Mouse (Mus musculus) gonadal fat pad, adult 2 months (tissue): Measurements from ENCODE around the gene Mosmo. TPM values are rescaled to one million over a fixed set of nuclear protein-coding genes. Genes with fewer than 3 reads are reported as not detected.
"Not testable (repeated sequence)": the region's sequence is repeated elsewhere in the genome, so short reads cannot be mapped to it uniquely, and the experiment has no call there.

Source experiments
- DNase-seq: peaks from one replicate; pipeline ENCODE4 v3.0.0-alpha.2; 2012; ENCODE audit warnings: low read depth
- polyA plus RNA-seq: library from polyadenylated mRNA; depleted of rRNA; stranded (reverse); fragments of >200 nt; gene quantifications from 2 replicates; pipeline ENCODE4 v1.2.3, GENCODE M21; 2012

Gene Mosmo
- polyA plus RNA-seq, 1 experiment, result 21.6 TPM

DNA sequence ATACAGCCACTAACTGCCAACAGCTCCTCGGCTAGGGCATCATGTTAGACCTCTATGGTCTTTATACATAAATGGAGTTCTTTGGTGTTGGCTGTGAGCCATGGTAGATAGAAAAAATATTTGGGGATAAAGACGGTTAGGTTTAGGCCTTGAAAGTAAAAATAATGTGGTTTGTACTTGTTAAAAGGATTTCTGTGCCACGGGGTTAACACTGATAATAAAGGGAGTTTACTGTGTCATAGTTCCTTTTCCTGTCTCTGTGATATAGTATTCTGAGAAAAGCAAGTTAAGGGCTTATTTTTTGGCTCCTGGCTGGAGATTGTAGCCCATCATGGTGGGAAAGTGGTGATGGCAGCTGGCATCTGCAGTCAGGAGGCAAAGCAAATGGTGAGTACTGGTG lies 26.5 kb downstream of the Mosmo start:
- DNase-seq, result no peak

GRCm38 (mm10) chr7:120712071-120712470 lies 34.7 kb downstream of the Mosmo start:
- no peak for DNase-seq

GRCm38 (mm10) chr7:120713225-120713624 lies 35.8 kb downstream of the Mosmo start:
- no peak for DNase-seq

- DNase-seq, result not testable (repeated sequence)
Measured at GRCm38 (mm10) chr7:120713951-120714350, 36.5 kb downstream of the Mosmo start.

DNA sequence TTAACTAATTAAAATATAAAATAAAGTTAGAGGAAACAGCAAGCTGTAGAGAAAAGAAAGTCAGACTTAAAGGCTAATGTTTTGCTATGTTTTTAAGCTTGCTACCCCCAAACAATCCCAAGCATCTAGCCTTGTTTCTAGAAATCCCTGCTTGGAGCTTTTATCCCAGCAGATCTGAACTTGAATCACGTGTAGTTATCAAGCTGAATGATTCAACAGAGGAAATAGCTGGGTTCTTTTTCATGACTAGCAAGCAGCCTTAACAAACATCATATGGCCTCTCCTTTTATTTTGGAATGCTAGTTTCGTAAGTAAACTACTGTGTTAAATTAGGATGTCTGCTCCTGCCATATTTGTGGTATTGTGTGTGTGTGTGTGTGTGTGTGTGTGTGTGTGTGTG lies 39.8 kb downstream of the Mosmo start:
- DNase-seq, result no peak

- no peak for DNase-seq
Measured at GRCm38 (mm10) chr7:120721051-120721450, 43.6 kb downstream of the Mosmo start.

DNA sequence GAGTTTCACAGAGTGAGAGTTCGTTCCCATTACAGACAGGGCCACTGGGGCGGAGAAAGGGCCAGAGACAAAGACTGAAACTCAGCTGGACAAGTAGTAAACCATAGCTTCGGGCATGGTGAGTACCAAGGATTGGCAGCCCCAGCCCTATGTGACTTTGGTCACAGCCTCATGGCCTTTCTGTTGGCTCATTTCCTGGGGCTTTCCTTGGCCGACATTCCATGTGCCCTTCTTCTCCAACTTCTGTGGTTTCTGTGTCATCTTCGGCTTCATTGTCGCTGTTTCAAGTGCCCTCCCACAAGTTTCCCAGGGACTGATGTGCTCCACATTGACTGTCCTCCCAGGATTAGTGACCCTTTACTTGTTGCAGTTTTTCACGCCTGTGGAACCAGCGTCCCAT lies 44.0 kb downstream of the Mosmo start:
- no peak for DNase-seq

- DNase-seq, result no peak
Measured at GRCm38 (mm10) chr7:120722063-120722462, 44.6 kb downstream of the Mosmo start.

DNA sequence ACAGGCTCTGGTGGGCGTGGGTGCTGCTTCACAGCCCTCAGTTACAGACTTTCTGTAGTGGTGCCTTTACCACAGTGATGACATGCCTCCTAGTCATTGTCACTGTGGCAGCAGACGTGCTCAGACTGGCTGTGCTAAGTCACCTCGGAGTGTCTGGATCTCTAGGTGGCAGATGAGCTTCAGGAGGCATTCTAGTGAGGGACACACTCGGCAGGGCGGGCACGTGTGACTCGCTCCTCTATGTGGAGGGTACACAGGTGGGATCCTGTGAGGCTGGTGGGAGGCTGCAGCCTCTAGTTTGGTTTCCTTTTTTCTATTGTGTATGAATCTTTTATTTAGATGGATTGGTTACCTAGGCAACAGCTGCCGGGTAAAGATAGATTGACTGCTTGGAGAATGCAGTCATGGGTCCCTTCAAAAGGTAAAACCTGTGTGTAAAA lies 45.4 kb downstream of the Mosmo start:
- no peak for DNase-seq

DNA sequence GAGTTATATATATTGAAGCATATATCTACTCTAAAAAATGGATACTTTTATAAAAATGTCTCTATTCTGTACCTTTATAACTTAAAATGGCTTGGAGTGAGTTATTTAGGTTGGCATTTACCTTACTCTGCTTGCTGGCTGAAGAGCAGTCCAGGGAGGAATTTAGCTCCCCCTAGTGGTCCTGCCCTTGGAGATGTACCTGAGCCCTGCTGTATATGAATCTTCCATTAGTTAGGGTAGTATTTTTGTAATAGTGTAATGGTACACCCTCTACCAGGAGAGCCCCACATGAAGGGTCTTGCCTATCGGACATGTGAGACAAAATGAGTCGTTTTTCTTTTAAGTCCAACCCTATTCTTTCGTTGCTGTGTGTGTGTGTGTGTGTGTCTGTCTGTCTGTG lies 50.2 kb downstream of the Mosmo start:
- no peak for DNase-seq

DNA sequence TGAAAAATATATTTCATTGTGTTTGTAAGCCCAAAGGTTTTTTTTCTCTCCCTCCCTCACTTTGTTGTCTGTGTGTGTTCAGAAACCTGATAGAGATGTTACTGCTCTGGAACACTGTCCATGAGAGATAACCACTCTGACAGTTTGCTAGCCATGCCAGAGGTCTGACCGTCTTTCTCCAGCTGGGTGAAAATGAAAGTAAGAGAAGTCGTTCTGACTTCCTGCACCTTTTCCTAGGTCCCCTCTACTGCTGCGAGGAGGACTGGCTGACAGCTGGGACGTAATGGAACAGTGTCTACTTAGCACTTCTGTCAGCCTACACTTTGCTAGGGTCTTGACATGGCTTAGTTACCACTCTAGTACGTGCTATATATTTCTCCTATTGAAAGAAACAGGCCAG lies 52.2 kb downstream of the Mosmo start:
- DNase-seq, result no peak

- DNase-seq, result no peak
Measured at GRCm38 (mm10) chr7:120732906-120733305, 55.5 kb downstream of the Mosmo start.

DNA sequence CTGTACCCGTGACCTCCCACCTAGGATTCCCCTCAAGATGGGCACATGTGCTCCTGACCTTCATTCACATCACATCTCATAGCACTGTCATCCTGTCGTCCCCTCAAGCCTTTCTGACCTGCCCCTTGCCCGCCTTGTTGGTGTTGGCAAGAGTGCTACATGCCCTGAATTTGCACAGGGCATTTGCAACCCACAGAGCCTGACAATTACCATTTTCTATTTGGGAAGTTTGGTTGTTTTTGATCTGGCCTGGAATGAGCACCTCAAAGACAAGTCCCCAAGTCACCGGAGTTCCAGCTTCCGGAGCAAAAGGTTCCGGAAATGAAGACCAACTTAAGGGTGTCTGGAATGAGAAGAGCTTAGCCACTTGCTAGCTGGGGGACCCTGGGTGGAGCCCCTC lies 61.6 kb downstream of the Mosmo start, which contains the start of gene Vwa3a:
TSS of gene Vwa3a (plus strand) at position 301 of the 400 bp plus-strand sequence.
- no peak for DNase-seq

- DNase-seq, result no peak
Measured at GRCm38 (mm10) chr7:120739558-120740101, 62.2 kb downstream of the Mosmo start.

DNA sequence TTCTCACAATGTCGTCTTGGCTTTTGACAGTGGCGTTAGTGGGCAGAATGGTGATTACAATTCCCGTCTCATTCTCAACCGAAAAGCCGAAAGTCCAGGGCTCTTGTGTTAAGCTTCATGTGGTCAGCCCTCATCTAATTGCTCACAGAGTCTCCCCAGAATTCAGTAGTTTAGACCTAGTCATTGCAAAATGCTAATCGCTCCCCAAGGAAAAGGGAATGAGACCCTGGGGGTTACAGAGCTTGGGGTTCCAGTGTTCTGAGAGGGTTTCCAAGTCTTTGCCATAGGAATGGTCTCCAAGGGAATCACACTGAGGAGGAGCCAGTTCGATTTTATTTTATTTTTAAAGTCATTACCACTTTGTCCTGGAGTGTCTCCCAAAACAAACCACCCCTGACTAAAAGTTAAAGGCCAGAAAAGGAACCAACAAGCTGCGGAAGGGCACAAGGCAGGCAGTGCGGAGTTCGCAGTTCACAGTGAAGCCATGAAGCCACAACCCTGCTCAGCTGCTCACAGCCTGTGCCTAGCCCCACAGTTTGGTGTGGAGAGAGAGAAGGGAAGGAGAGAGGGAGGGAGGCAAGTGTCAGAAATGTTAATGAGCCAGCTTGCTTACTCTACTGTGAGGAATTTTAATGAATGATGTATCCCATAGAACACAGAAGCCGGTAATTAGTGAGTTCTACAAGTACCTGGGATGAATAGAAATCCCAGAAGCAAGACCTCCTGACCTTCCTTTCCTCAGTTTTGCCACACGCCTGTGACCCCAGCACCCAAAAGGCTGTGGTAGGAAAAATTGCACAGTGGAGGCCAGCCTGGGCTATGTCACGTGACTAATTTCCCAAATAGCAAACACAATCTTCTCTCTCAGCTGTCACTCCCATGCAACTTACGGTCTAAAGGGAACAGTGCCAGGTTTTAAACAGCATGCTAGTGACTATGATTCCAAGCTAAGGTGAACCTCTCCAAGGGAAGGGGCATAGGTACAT lies 66.2 kb downstream of the Mosmo start:
- no peak for DNase-seq

DNA sequence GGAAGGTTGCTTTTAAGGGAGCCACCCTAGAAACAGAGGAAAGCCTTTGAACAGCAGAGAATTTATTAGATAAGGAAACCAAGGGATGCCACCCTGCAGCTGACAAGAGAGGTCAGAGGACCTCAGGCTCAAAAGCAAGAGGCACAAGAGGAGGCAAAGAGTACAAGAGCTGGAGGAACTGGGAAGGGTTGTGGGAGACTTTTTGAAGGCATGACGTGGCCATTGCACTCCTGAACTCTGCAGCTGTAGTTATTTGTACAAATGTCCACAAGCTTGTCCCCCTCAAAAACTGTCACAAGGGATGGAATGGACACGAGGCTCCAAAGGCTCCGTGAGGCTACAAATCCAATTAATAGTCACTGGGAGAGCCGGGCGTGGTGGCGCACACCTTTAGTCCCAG lies 67.2 kb downstream of the Mosmo start:
- no peak for DNase-seq

GRCm38 (mm10) chr7:120746029-120746428 lies 68.6 kb downstream of the Mosmo start:
- no peak for DNase-seq

- no peak for DNase-seq
Measured at GRCm38 (mm10) chr7:120746821-120747220, 69.4 kb downstream of the Mosmo start.

DNA sequence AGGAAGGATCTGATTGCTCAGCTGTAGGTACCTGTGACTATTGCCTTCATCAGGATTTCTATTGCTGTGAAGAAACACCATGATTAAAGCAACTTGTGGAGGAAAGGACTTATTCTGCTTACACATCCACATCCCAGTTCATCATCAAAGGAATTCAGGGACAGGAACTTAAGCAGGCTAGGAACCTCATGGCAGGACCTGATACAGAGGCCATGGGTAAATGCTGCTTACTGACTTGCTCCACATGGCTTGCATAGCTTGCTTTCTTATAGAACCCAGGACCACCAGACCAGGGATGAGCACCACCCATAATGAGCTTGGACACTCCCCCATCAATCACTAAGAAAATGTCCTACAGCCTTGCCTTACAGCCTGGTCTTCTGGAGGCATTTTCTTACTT lies 71.1 kb downstream of the Mosmo start:
- no peak for DNase-seq

DNA sequence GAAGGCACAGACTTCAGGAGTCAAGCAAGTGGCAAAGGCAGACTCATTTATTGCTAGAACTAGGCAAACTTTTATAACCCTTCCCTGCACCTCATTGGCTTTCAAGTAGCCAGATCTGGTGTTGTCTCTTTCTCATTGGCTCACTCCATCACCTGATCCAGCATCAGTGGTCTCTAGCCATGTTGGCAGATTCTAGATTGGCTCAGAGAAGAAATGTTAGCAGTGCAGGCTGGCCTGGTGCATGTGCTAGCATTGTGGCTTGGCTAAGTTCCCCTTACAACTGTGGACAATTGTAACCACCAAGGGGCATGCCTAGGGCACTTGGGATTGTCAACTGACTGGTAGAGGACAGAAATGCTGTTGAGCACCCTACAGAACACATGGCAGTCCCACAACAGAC lies 73.9 kb downstream of the Mosmo start:
- no peak for DNase-seq

DNA sequence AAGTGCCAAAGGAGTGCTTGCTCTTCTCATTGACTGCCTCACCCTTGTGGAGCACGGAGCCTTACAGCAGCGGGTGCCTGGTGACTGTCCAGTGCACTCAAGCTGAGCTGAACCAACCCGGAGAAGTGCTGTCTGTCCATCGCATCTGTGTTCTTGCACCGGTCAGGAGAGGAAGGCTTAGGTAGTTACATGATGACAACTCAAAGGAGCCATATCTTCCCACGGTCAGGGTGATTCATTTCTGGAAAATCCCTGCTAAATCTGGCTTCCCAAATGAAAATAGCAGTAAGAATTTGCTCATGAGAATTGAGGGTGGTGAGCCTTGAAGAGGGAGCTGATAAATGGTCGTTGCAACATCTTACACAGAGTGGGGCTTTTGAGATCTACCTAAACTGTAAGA lies 74.5 kb downstream of the Mosmo start:
- no peak for DNase-seq

- no peak for DNase-seq
Measured at GRCm38 (mm10) chr7:120754671-120755070, 77.3 kb downstream of the Mosmo start.

GRCm38 (mm10) chr7:120767369-120767768 lies 90.0 kb downstream of the Mosmo start:
- no peak for DNase-seq
